Mouse (Mus musculus) liver, embryonic 14.5 days (tissue): ENCODE data around the gene Chrnb1.

Experiments
- CTCF ChIP-seq: IDR thresholded peaks from 2 replicates; pipeline ENCODE4 v1.5.1; 2016; ENCODE audit warnings: antibody characterized with exemption, low read depth, control low read depth
- EP300 ChIP-seq: IDR thresholded peaks from 2 replicates; pipeline ENCODE4 v1.6.1; 2016; ENCODE audit warnings: antibody characterized with exemption, low read depth

DNA sequence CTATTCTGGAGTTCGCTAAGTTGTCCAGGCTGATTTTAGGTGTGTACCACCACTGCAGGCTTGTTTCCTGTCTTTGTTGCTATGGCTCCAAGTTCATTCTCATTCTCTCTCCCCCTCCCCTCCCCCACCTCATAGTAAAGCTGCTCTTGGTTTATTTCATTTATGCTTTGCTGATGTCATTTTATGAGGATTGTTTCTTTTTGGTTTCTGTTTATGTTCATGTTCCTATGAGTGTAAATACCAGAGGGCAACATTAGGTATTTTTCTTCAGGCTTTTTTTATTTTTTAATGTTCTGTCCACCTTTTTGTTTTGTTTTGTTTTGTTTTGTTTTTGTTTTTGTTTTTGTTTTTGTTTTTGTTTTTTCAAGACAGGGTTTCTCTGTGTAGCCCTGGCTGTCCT lies 33.9 kb downstream of the Chrnb1 start, which contains the start of gene Slc35g3:
- TF ChIP-seq EP300 (no peak), CTCF (no peak)
